Comparison of ENCODE assay signal across 8 mouse cellular contexts in genomic region chr7:101109856-101110350, GRCm38 (mm10). TPM values are rescaled to one million over a fixed set of nuclear protein-coding genes. Genes with fewer than 3 reads are reported as not detected.
DNase-seq lines count a peak whose midpoint lies in the region; ATAC-seq and TF ChIP-seq lines count a peak whose summit lies in the region.

No protein-coding gene starts in this region.

- peak overlapping the region; percentile 82 for H3K9ac ChIP-seq in heart, embryonic 11.5 days (ENCODE audit: low read depth, low read length)
- H3K9ac ChIP-seq in ES-E14 (ENCODE audit: insufficient read depth, low read depth, low read length, poor library complexity, severe bottlenecking), result peak overlapping the region; percentile 85
- H3K9ac ChIP-seq in embryonic facial prominence, embryonic 15.5 days, result peak overlapping the region; percentile 84
- H3K9ac ChIP-seq in limb, embryonic 11.5 days (ENCODE audit: low read length), result peak overlapping the region; percentile 93

- no peak for DNase-seq in heart, postnatal 25 days (ENCODE audit: low spot score)
- no peak for DNase-seq in ES-E14 (ENCODE audit: low read depth, low spot score)
- peak; percentile 28 for DNase-seq in limb, embryonic 11.5 days (ENCODE audit: low spot score)
- DNase-seq in neural tube, embryonic 10.5 days (ENCODE audit: extremely low spot score, low spot score), result peak; percentile 42
- no peak for DNase-seq in urinary bladder, postnatal 36 days (ENCODE audit: low spot score in 2 of 2)

- intact Hi-C loops in heart, postnatal 25 days (cut with DNase I), result loop anchor here (2.0 to 5.0 kb wide), 3 partner anchors 121 to 177 kb away; no protein-coding TSS in a partner anchor

- peak overlapping the region; percentile 65 for H3K4me2 ChIP-seq in heart, embryonic 11.5 days
- H3K4me2 ChIP-seq in embryonic facial prominence, embryonic 15.5 days (replicated peaks), result peak overlapping the region; percentile 84
- peak overlapping the region; percentile 89 for H3K4me2 ChIP-seq in limb, embryonic 11.5 days (ENCODE audit: low read depth, severe bottlenecking)

- 0 out of 2 replicates have a peak, but pooled peaks cover 3% of the 10 kb centered on the region for H3K36me3 ChIP-seq in heart, embryonic 11.5 days (ENCODE audit: control insufficient read depth, insufficient read depth, low read length)
- no peaks in the 10 kb centered on the region for H3K36me3 ChIP-seq in ES-E14 (ENCODE audit: control insufficient read depth, insufficient read depth, low read length, poor library complexity, severe bottlenecking)
- peaks cover 12% of the 10 kb centered on the region; the same call in 1 of the 2 replicates for H3K36me3 ChIP-seq in embryonic facial prominence, embryonic 15.5 days
- 0 out of 2 replicates have a peak, but pooled peaks cover 2% of the 10 kb centered on the region for H3K36me3 ChIP-seq in limb, embryonic 11.5 days (ENCODE audit: control insufficient read depth, insufficient read depth, low read length)

- no peak overlapping the region for H3K27ac ChIP-seq in heart, embryonic 11.5 days (ENCODE audit: low read depth, low read length)
- no peak overlapping the region for H3K27ac ChIP-seq in ES-E14 (ENCODE audit: insufficient read depth, low read depth, low read length, poor library complexity, severe bottlenecking)
- H3K27ac ChIP-seq in embryonic facial prominence, embryonic 15.5 days (replicated peaks), result peak overlapping the region; percentile 97; the same call in 1 of the 2 replicates
- no peak overlapping the region for H3K27ac ChIP-seq in limb, embryonic 11.5 days (replicated peaks; ENCODE audit: low read depth, low read length)

- H3K27me3 ChIP-seq in heart, embryonic 11.5 days (ENCODE audit: control insufficient read depth, insufficient read depth, low read length), result no peaks in the 10 kb centered on the region
- H3K27me3 ChIP-seq in embryonic facial prominence, embryonic 15.5 days, result no peaks in the 10 kb centered on the region
- no peaks in the 10 kb centered on the region for H3K27me3 ChIP-seq in limb, embryonic 11.5 days (ENCODE audit: control insufficient read depth, insufficient read depth, low read length)

- H3K4me1 ChIP-seq in heart, embryonic 11.5 days (ENCODE audit: control insufficient read depth, insufficient read depth, low read length), result peaks cover 13% of the 10 kb centered on the region
- H3K4me1 ChIP-seq in ES-E14 (ENCODE audit: control insufficient read depth in 2 of 2, insufficient read depth in 2 of 2, low read length in 2 of 2, poor library complexity in 1 of 2), result peaks cover 0 to 7% of the 10 kb centered on the region in 2 experiments
- H3K4me1 ChIP-seq in embryonic facial prominence, embryonic 15.5 days, result peaks cover 12% of the 10 kb centered on the region; the same call in 1 of the 2 replicates
- peaks cover 10% of the 10 kb centered on the region for H3K4me1 ChIP-seq in limb, embryonic 11.5 days (ENCODE audit: control insufficient read depth, insufficient read depth, low read length)

- ATAC-seq in heart, embryonic 11.5 days (replicated peaks; ENCODE audit: insufficient number of reproducible peaks, low FRiP score, low TSS enrichment), result no peak
- no peak for ATAC-seq in embryonic facial prominence, embryonic 15.5 days (ENCODE audit: insufficient number of reproducible peaks, low FRiP score, low TSS enrichment, low read depth)
- ATAC-seq in limb, embryonic 11.5 days (ENCODE audit: insufficient number of reproducible peaks, low FRiP score, low TSS enrichment, low read depth), result no peak
- ATAC-seq in erythroid progenitor cell, adult 5-6 weeks (replicated peaks; ENCODE audit: low FRiP score, poor library complexity, severe bottlenecking), result no peak

- H3K4me3 ChIP-seq in heart, embryonic 11.5 days (ENCODE audit: low read depth, low read length), result peak overlapping the region; percentile 82
- H3K4me3 ChIP-seq in ES-E14 (ENCODE audit: insufficient read depth in 1 of 2, low read depth in 1 of 2, low read length in 2 of 2, poor library complexity in 1 of 2, severe bottlenecking in 1 of 2), result peak overlapping the region; percentile 88 to 96
- peak overlapping the region; percentile 73 for H3K4me3 ChIP-seq in embryonic facial prominence, embryonic 15.5 days (replicated peaks)
- peak overlapping the region; percentile 83 for H3K4me3 ChIP-seq in limb, embryonic 11.5 days (ENCODE audit: low read depth, low read length)

- in situ Hi-C loops in ES-E14 (cut with MboI; ENCODE audit: low sequenced_read_pairs in 2 of 2, unreplicated experiment in 2 of 2), result no loop called here

- WGBS in heart, embryonic 11.5 days (ENCODE audit: insufficient replicate concordance), result 11% methylated on average over 8 of the region's 8 CpGs
- 9% methylated on average over 8 of the region's 8 CpGs for WGBS in embryonic facial prominence, embryonic 15.5 days
- WGBS in limb, embryonic 11.5 days, result 11% methylated on average over 8 of the region's 8 CpGs

- no peaks in the 10 kb centered on the region for H3K9me3 ChIP-seq in heart, embryonic 11.5 days (replicated peaks; ENCODE audit: control insufficient read depth, low read length)
- no peaks in the 10 kb centered on the region for H3K9me3 ChIP-seq in ES-E14 (ENCODE audit: control insufficient read depth, insufficient read depth, low read depth, low read length)
- no peaks in the 10 kb centered on the region for H3K9me3 ChIP-seq in embryonic facial prominence, embryonic 15.5 days (replicated peaks)
- H3K9me3 ChIP-seq in limb, embryonic 11.5 days (ENCODE audit: control insufficient read depth, low read length), result no peaks in the 10 kb centered on the region

TF ChIP-seq in ES-E14, 5 proteins besides CTCF, POLR2A, EP300 and RAD21:
- TF ChIP-seq ZNF384 (IDR thresholded peaks at IDR 0.05; ENCODE audit: low read depth, low read length) (no peak), ZC3H11A (IDR thresholded peaks at IDR 0.05; ENCODE audit: borderline replicate concordance, low read depth, low read length) (no peak), MAFK (IDR thresholded peaks at IDR 0.05; ENCODE audit: insufficient read depth, low read depth, low read length) (no peak), HCFC1 (IDR thresholded peaks at IDR 0.05; ENCODE audit: borderline replicate concordance, insufficient read depth, low read length) (no peak), CHD2 (IDR thresholded peaks at IDR 0.05; ENCODE audit: low read depth, low read length) (no peak)

RNA-seq across cellular contexts. Expression of gene Fchsd2, which starts 17.2 kb away (rescaled TPM):
- 16.3 and 20.4 TPM in 2 replicates for polyA plus RNA-seq in heart, embryonic 11.5 days (2014; fragmentation: Nextera tagmentation; extraction: Ambion mirVana)
- 10 to 100 TPM; 20.1 to 29.1 TPM for total RNA-seq in heart, postnatal 25 days (2021)
- 10.7 and 11.1 TPM in 2 replicates for total RNA-seq in ES-E14 (2012; rRNA removed)
- polyA plus RNA-seq in embryonic facial prominence, embryonic 15.5 days (2015; fragmentation: Nextera tagmentation; extraction: Ambion mirVana), result 19.6 and 21.9 TPM in 2 replicates
- polyA plus RNA-seq in limb, embryonic 11.5 days (2014; fragmentation: Nextera tagmentation; extraction: Ambion mirVana), result 22.1 and 24.4 TPM in 2 replicates
- 5.4 and 11.7 TPM in 2 replicates for total RNA-seq in erythroid progenitor cell, adult 5-6 weeks (2015; ENCODE audit: low replicate concordance)
- total RNA-seq in erythroid progenitor cell, adult 5-6 weeks (2017; ENCODE audit: low replicate concordance), result 7.2 and 13.8 TPM in 2 replicates

Comparison
In these comparisons a context has a peak if more than half of its experiments do, and no peak if none do; other contexts are left out.
1. DNase-seq: peak in limb, embryonic 11.5 days (single experiment) and neural tube, embryonic 10.5 days (single experiment); none in heart, postnatal 25 days (single experiment), ES-E14 (single experiment) and urinary bladder, postnatal 36 days (0 of 2).
2. Peak in every context shown above with its lines, with median percentiles within 50 percentile points of each other: H3K4me2 ChIP-seq, H3K4me3 ChIP-seq and H3K9ac ChIP-seq.